8 mouse cellular contexts compared by ENCODE assay signal in genomic region chr2:31770781-31771441, GRCm38 (mm10). TPM values are rescaled to one million over a fixed set of nuclear protein-coding genes. Genes with fewer than 3 reads are reported as not detected.
DNase-seq lines count a peak whose midpoint lies in the region; ATAC-seq and TF ChIP-seq lines count a peak whose summit lies in the region.

No protein-coding gene starts in this region.

- H3K4me2 ChIP-seq in forebrain, postnatal 0 days (ENCODE audit: low read depth) = no peak overlapping the region
- H3K4me2 ChIP-seq in intestine, embryonic 14.5 days (ENCODE audit: low read length) = peak overlapping the region; percentile 7; the same call in 1 of the 2 replicates
- H3K4me2 ChIP-seq in liver, embryonic 16.5 days (ENCODE audit: low read depth, low read length) = no peak overlapping the region

- 0 out of 2 replicates have a peak overlapping the region, but pooled peaks have one; percentile 30 for H3K27ac ChIP-seq in forebrain, embryonic 10.5 days
- no peak overlapping the region for H3K27ac ChIP-seq in forebrain, postnatal 0 days (ENCODE audit: low read depth, low read length)
- peak overlapping the region; percentile 88 for H3K27ac ChIP-seq in intestine, embryonic 14.5 days (ENCODE audit: low read depth)
- peak overlapping the region; percentile 61 for H3K27ac ChIP-seq in liver, embryonic 16.5 days (ENCODE audit: low read length)

- WGBS in forebrain, embryonic 10.5 days = 63% methylated on average over 7 of the region's 7 CpGs
- WGBS in forebrain, postnatal 0 days = 58% methylated on average over 7 of the region's 7 CpGs
- WGBS in intestine, embryonic 14.5 days = 11% methylated on average over 7 of the region's 7 CpGs
- WGBS in liver, embryonic 16.5 days (ENCODE audit: insufficient replicate concordance) = 13% methylated on average over 7 of the region's 7 CpGs

- TF ChIP-seq CTCF in forebrain, postnatal 0 days (IDR thresholded peaks at IDR 0.05; ENCODE audit: low read depth) = no peak

- H3K27me3 ChIP-seq in forebrain, embryonic 10.5 days (ENCODE audit: poor library complexity, severe bottlenecking) = no peaks in the 10 kb centered on the region
- H3K27me3 ChIP-seq in forebrain, postnatal 0 days (ENCODE audit: insufficient read depth, low read length) = no peaks in the 10 kb centered on the region
- H3K27me3 ChIP-seq in intestine, embryonic 14.5 days (replicated peaks; ENCODE audit: control insufficient read depth, insufficient read depth, low read length) = no peaks in the 10 kb centered on the region
- H3K27me3 ChIP-seq in liver, embryonic 16.5 days (ENCODE audit: control insufficient read depth, insufficient read depth, low read depth, low read length) = no peaks in the 10 kb centered on the region

- peaks cover 42% of the 10 kb centered on the region for H3K36me3 ChIP-seq in forebrain, embryonic 10.5 days (replicated peaks)
- no peaks in the 10 kb centered on the region for H3K36me3 ChIP-seq in forebrain, postnatal 0 days (ENCODE audit: insufficient read depth)
- no peaks in the 10 kb centered on the region for H3K36me3 ChIP-seq in intestine, embryonic 14.5 days (ENCODE audit: control insufficient read depth, insufficient read depth, low read length)
- no peaks in the 10 kb centered on the region for H3K36me3 ChIP-seq in liver, embryonic 16.5 days (ENCODE audit: control insufficient read depth, insufficient read depth)

- no peaks in the 10 kb centered on the region; the same call in 1 of the 2 replicates for H3K9me3 ChIP-seq in forebrain, embryonic 10.5 days
- no peaks in the 10 kb centered on the region for H3K9me3 ChIP-seq in forebrain, postnatal 0 days (ENCODE audit: low read length)
- H3K9me3 ChIP-seq in intestine, embryonic 14.5 days (ENCODE audit: control insufficient read depth, low read length) = no peaks in the 10 kb centered on the region
- no peaks in the 10 kb centered on the region for H3K9me3 ChIP-seq in liver, embryonic 16.5 days (replicated peaks; ENCODE audit: control insufficient read depth, low read length)

- peaks cover 56% of the 10 kb centered on the region for H3K4me1 ChIP-seq in forebrain, embryonic 10.5 days
- H3K4me1 ChIP-seq in forebrain, postnatal 0 days (ENCODE audit: insufficient read depth) = 0 out of 2 replicates have a peak, but pooled peaks cover 3% of the 10 kb centered on the region
- H3K4me1 ChIP-seq in intestine, embryonic 14.5 days (replicated peaks; ENCODE audit: control insufficient read depth, insufficient read depth, low read length) = peaks cover 59% of the 10 kb centered on the region
- H3K4me1 ChIP-seq in liver, embryonic 16.5 days (ENCODE audit: control insufficient read depth, low read depth, low read length) = peaks cover 25% of the 10 kb centered on the region

- no peak overlapping the region for H3K9ac ChIP-seq in forebrain, postnatal 0 days
- no peak overlapping the region for H3K9ac ChIP-seq in intestine, embryonic 14.5 days (ENCODE audit: low read length)
- H3K9ac ChIP-seq in liver, embryonic 16.5 days (ENCODE audit: low read depth, low read length) = no peak overlapping the region

- DNase-seq in forebrain, embryonic 10.5 days (ENCODE audit: extremely low spot score, low spot score) = no peak
- DNase-seq in forebrain, postnatal 0 days = no peak
- peak; percentile 82 for DNase-seq in adrenal gland, postnatal 10 days
- DNase-seq in gastrocnemius, postnatal 25 days = peak; percentile 88
- DNase-seq in intestine, embryonic 14.5 days (ENCODE audit: low spot score) = peak; percentile 63
- peak; percentile 96 for DNase-seq in skeletal muscle tissue, adult 2 months (ENCODE audit: low read depth, low spot score)

- no peak overlapping the region for H3K4me3 ChIP-seq in forebrain, embryonic 10.5 days
- no peak overlapping the region for H3K4me3 ChIP-seq in forebrain, postnatal 0 days (ENCODE audit: low read depth, low read length)
- H3K4me3 ChIP-seq in intestine, embryonic 14.5 days (ENCODE audit: low read depth, low read length) = no peak overlapping the region
- H3K4me3 ChIP-seq in liver, embryonic 16.5 days (ENCODE audit: low read depth, low read length) = no peak overlapping the region

- ATAC-seq in forebrain, postnatal 0 days = no peak
- ATAC-seq in intestine, embryonic 14.5 days (replicated peaks; ENCODE audit: low FRiP score, low TSS enrichment, low read depth) = peak; percentile 70; the same call in 1 of the 2 replicates
- ATAC-seq in liver, embryonic 16.5 days (ENCODE audit: low read depth) = peak; percentile 80
- ATAC-seq in erythroblast, adult 5-6 weeks (replicated peaks; ENCODE audit: low FRiP score, poor library complexity, severe bottlenecking) = no peak

RNA-seq across cellular contexts. Expression of gene Qrfp, which starts 39.5 kb away (rescaled TPM):
- 0.09 and 0.14 TPM in 2 replicates for polyA plus RNA-seq in forebrain, embryonic 10.5 days (2016; fragmentation: Nextera tagmentation; extraction: Ambion mirVana)
- 0.08 and 0.19 TPM in 2 replicates for total RNA-seq in forebrain, postnatal 0 days (2014; rRNA removed)
- 0.06 TPM in 1 of 2 replicates, not detected in the other for polyA plus RNA-seq in forebrain, postnatal 0 days (2015; fragmentation: Nextera tagmentation; extraction: Ambion mirVana)
- total RNA-seq in adrenal gland, postnatal 10 days (2021) = not detected
- total RNA-seq in gastrocnemius, postnatal 25 days (2021) = not detected
- 0.05 TPM in 1 of 2 replicates, not detected in the other for polyA plus RNA-seq in intestine, embryonic 14.5 days (2014; fragmentation: Nextera tagmentation; extraction: Ambion mirVana)
- 0.05 and 0.07 TPM in 2 replicates for polyA plus RNA-seq in liver, embryonic 16.5 days (2015; fragmentation: Nextera tagmentation; extraction: Ambion mirVana)
- not detected in 2 replicates for total RNA-seq in erythroblast, adult 5-6 weeks (2015; ENCODE audit: low replicate concordance)
- total RNA-seq in erythroblast, adult 5-6 weeks (2017; ENCODE audit: low replicate concordance) = not detected in 2 replicates

Comparison
In these comparisons a context has a peak if more than half of its experiments do, and no peak if none do; other contexts are left out.
1. DNase-seq: peak in adrenal gland, postnatal 10 days (single experiment), gastrocnemius, postnatal 25 days (single experiment), intestine, embryonic 14.5 days (single experiment) and skeletal muscle tissue, adult 2 months (single experiment); none in forebrain, embryonic 10.5 days (single experiment) and forebrain, postnatal 0 days (single experiment).
2. ATAC-seq: peak in intestine, embryonic 14.5 days (single experiment) and liver, embryonic 16.5 days (single experiment); none in forebrain, postnatal 0 days (single experiment) and erythroblast, adult 5-6 weeks (single experiment).